Mouse (Mus musculus) ES-Bruce4 (cell line): ENCODE measurements at regions not wholly inside any gene's neighbourhood (a gene's known extent, or its start where the extent isn't known, plus 50 kb on each side); places are given as distances from the start of the nearest gene placed in this dataset.

Experiments used
- CTCF ChIP-seq: IDR thresholded peaks from one replicate; pipeline ENCODE4 v1.8.1; 2011; ENCODE audit warnings: low read depth, low read length
- POLR2A ChIP-seq: IDR thresholded peaks from one replicate; pipeline ENCODE4 v1.8.1; 2011; ENCODE audit warnings: low read length; ENCODE audit not compliant: insufficient read depth

DNA sequence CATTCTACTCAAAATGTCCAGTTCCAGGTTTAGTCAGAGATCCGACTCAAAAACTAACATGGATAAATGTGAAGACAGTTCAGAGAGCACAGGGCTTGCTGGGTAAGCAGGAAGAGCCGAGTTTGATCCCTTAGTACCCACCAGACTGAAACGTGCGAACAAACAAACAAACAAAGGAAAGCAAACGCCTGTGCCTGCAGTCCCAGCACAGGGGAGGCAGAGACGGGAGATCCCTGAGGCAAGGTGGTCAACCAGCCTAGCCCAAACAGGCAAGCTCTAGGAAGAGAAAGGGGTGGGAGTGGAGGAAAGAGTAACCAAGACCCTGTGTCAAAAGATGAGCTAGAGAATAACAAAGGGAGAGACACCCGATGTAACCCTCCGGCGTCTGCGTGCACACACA, 293.5 kb upstream of the Sdk2 start:
- TF ChIP-seq POLR2A, result no peak
- TF ChIP-seq CTCF, result no peak
